Mouse (Mus musculus) heart, embryonic 12.5 days (tissue): ENCODE measurements around the gene Frmd8. TPM values are rescaled to one million over a fixed set of nuclear protein-coding genes. Genes with fewer than 3 reads are reported as not detected.

ENCODE experiments used
- ATAC-seq: fragments of 200-750 bp; cut with Nextera tagmentation; 2 replicates; pipeline ENCODE4 v1.8.0; 2017; ENCODE audit warnings: moderate TSS enrichment, moderate library complexity; ENCODE audit not compliant: insufficient number of reproducible peaks, low FRiP score
- H3K27ac ChIP-seq: fragments of 300-500 bp; sonication (generic); 2 replicates; pipeline ENCODE4 v1.5.1; 2016; ENCODE audit warnings: mild to moderate bottlenecking, moderate library complexity; ENCODE audit not compliant: poor library complexity, severe bottlenecking
- H3K27me3 ChIP-seq: fragments of 300-500 bp; sonication (generic); replicated peaks from 2 replicates; pipeline ENCODE4 v1.6.1; 2016; ENCODE audit warnings: mild to moderate bottlenecking, moderate library complexity
- H3K36me3 ChIP-seq: fragments of 300-500 bp; sonication (generic); 2 replicates; pipeline ENCODE4 v1.6.1; 2016; ENCODE audit warnings: mild to moderate bottlenecking, moderate library complexity
- H3K4me1 ChIP-seq: fragments of 300-500 bp; sonication (generic); replicated peaks from 2 replicates; pipeline ENCODE4 v1.6.1; 2016; ENCODE audit warnings: mild to moderate bottlenecking
- H3K4me2 ChIP-seq: fragments of 300-500 bp; sonication (generic); 2 replicates; pipeline ENCODE4 v1.6.1; 2016; ENCODE audit warnings: mild to moderate bottlenecking, moderate library complexity
- H3K4me3 ChIP-seq: fragments of 300-500 bp; sonication (generic); 2 replicates; pipeline ENCODE4 v1.5.1; 2016; ENCODE audit warnings: mild to moderate bottlenecking
- H3K9ac ChIP-seq: fragments of 300-500 bp; sonication (generic); 2 replicates; pipeline ENCODE4 v1.6.1; 2016; ENCODE audit warnings: mild to moderate bottlenecking, moderate library complexity
- H3K9me3 ChIP-seq: fragments of 300-500 bp; sonication (generic); replicated peaks from 2 replicates; pipeline ENCODE4 v1.6.1; 2016; ENCODE audit warnings: mild to moderate bottlenecking, moderate library complexity
- WGBS: fragments of 180-500 bp; shearing (Covaris S2); methylation state at CpG from one replicate; pipeline ENCODE4 v1.1.7; 2016; 5-methylcytosine and 5-hydroxymethylcytosine counted together
- polyA plus RNA-seq: library from polyadenylated mRNA; unstranded; fragments of >200 nt; fragmentation: Nextera tagmentation; extraction: Ambion mirVana; gene quantifications from 2 replicates; pipeline ENCODE4 v1.2.1, GENCODE M21; 2016

The Frmd8 gene
- polyA plus RNA-seq, 1 experiment from 2014 or later, result 33.7 TPM

- Histone ChIP-seq H3K4me2 (peak overlapping the region; percentile 77), H3K9me3 (no peaks in the 10 kb centered on the region), H3K36me3 (no peaks in the 10 kb centered on the region), H3K9ac (peak overlapping the region; percentile 58), H3K4me3 (peak overlapping the region; percentile 40), H3K27ac (peak overlapping the region; percentile 100), H3K4me1 (peaks cover 69% of the 10 kb centered on the region), H3K27me3 (no peaks in the 10 kb centered on the region)
- WGBS, result 79% methylated on average over 9 of the region's 9 CpGs
- no peak for ATAC-seq
Observed at GRCm38 (mm10) chr19:5842785-5843730, 32.0 kb downstream of the Frmd8 start.

- peak overlapping the region; percentile 77 for H3K4me2 ChIP-seq
Observed at GRCm38 (mm10) chr19:5841999-5842784, 32.9 kb downstream of the Frmd8 start.

DNA sequence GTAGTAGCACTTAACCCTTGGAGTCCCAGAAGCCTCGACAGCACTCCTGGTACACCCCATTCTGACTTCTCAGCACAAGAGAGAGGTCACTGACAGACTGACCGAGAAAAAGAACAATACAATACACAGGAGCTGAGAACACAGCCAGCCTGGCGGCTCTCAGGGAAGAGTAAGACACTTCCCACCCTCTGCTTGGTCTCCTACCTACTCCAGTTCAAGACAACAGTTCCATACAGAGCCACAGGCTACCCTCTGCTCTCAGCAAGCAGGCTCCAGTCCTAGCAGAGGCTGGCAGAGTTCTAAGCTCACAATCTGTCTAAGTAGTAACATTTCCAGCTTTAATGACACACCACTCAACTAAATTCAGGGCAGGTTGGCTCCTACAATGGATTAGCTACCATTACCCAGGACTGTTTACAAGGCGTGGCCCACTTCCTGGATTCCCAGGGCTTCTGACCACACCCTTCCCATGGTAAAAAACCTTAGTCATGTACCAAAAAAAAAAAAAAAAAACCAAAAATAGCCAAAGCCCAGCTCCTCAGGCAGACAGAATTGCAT, 33.6 kb downstream of the Frmd8 start:
- Histone ChIP-seq H3K4me2 (peak overlapping the region; percentile 39), H3K27me3 (no peaks in the 10 kb centered on the region), H3K4me3 (peak overlapping the region; percentile 6; the same call in 1 of the 2 replicates), H3K36me3 (no peaks in the 10 kb centered on the region), H3K9me3 (no peaks in the 10 kb centered on the region), H3K27ac (no peak overlapping the region; the same call in 1 of the 2 replicates), H3K4me1 (peaks cover 65% of the 10 kb centered on the region), H3K9ac (no peak overlapping the region)
- 0 out of 2 replicates have a peak, but pooled peaks have one; percentile 23 for ATAC-seq
- 51% methylated on average over 4 of the region's 4 CpGs for WGBS

More at GRCm38 (mm10) chr19:5841999-5842784, 32.9 kb downstream of the Frmd8 start:
- Histone ChIP-seq H3K27me3 (no peaks in the 10 kb centered on the region), H3K36me3 (no peaks in the 10 kb centered on the region), H3K4me3 (peak overlapping the region; percentile 40; the same call in 1 of the 2 replicates), H3K4me1 (peaks cover 67% of the 10 kb centered on the region), H3K27ac (peak overlapping the region; percentile 55), H3K9ac (peak overlapping the region; percentile 2; the same call in 1 of the 2 replicates), H3K9me3 (no peaks in the 10 kb centered on the region)
- 83% methylated on average over 5 of the region's 5 CpGs for WGBS
- ATAC-seq, result no peak

DNA sequence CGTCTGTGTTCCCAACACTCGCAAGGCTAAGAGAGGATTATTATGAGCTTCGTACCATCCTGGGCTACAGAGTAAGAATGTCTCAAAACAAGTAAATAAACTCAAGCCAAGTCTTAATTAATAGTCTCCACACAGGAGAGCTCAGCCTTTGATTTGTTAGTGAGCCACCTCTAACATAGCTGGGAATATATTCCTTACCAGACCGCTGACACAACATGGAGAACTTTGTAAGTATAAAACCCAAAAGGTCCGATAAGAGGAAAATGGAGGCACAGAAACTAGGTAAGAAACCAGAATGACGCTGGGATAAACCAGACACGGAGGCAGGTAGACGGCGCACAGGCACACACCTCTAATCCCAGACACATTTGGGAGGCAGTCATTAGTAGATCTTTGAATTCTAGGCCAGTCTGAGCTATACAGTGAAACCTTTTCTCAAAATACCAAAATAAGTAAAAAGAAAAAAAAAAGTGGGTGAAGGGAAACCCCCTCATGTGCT, 34.1 kb downstream of the Frmd8 start:
- Histone ChIP-seq H3K4me1 (peaks cover 60% of the 10 kb centered on the region), H3K9ac (no peak overlapping the region), H3K9me3 (no peaks in the 10 kb centered on the region), H3K27ac (peak overlapping the region; percentile 19; the same call in 1 of the 2 replicates), H3K4me3 (no peak overlapping the region), H3K36me3 (no peaks in the 10 kb centered on the region), H3K4me2 (peak overlapping the region; percentile 39; the same call in 1 of the 2 replicates), H3K27me3 (no peaks in the 10 kb centered on the region)
- 89% methylated on average over 9 of the region's 9 CpGs for WGBS
- no peak for ATAC-seq

GRCm38 (mm10) chr19:5840086-5840889, 34.8 kb downstream of the Frmd8 start:
- Histone ChIP-seq H3K9ac (no peak overlapping the region), H3K4me2 (no peak overlapping the region), H3K27me3 (no peaks in the 10 kb centered on the region), H3K36me3 (no peaks in the 10 kb centered on the region), H3K4me1 (peaks cover 57% of the 10 kb centered on the region), H3K4me3 (no peak overlapping the region), H3K9me3 (no peaks in the 10 kb centered on the region), H3K27ac (0 out of 2 replicates have a peak overlapping the region, but pooled peaks have one; percentile 19)
- 69% methylated on average over 18 of the region's 18 CpGs for WGBS
- no peak for ATAC-seq

- WGBS, result 78% methylated on average over 14 of the region's 14 CpGs
- Histone ChIP-seq H3K9ac (no peak overlapping the region), H3K36me3 (no peaks in the 10 kb centered on the region), H3K9me3 (no peaks in the 10 kb centered on the region), H3K4me3 (no peak overlapping the region), H3K4me1 (peaks cover 49% of the 10 kb centered on the region), H3K27me3 (no peaks in the 10 kb centered on the region), H3K4me2 (no peak overlapping the region; the same call in 1 of the 2 replicates), H3K27ac (no peak overlapping the region)
- no peak for ATAC-seq
Observed at GRCm38 (mm10) chr19:5839317-5840085, 35.6 kb downstream of the Frmd8 start.

DNA sequence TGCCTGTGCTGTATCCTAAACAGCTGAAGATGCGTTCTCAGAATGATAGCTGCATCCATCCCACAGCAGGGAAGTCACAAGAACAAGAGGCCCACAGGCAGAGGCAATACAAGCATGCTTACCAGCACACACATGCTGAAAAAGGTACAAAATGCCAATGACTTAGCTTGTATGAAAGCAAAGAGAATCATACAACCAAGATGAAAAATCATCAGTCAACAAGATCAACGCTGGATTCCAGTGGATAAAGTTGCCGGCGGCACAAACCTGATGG, 36.2 kb downstream of the Frmd8 start:
- WGBS, result 91% methylated on average over 4 of the region's 4 CpGs
- Histone ChIP-seq H3K4me2 (no peak overlapping the region), H3K27me3 (no peaks in the 10 kb centered on the region), H3K9me3 (no peaks in the 10 kb centered on the region), H3K4me3 (no peak overlapping the region), H3K4me1 (peaks cover 43% of the 10 kb centered on the region), H3K36me3 (no peaks in the 10 kb centered on the region), H3K27ac (no peak overlapping the region), H3K9ac (no peak overlapping the region)
- no peak for ATAC-seq

DNA sequence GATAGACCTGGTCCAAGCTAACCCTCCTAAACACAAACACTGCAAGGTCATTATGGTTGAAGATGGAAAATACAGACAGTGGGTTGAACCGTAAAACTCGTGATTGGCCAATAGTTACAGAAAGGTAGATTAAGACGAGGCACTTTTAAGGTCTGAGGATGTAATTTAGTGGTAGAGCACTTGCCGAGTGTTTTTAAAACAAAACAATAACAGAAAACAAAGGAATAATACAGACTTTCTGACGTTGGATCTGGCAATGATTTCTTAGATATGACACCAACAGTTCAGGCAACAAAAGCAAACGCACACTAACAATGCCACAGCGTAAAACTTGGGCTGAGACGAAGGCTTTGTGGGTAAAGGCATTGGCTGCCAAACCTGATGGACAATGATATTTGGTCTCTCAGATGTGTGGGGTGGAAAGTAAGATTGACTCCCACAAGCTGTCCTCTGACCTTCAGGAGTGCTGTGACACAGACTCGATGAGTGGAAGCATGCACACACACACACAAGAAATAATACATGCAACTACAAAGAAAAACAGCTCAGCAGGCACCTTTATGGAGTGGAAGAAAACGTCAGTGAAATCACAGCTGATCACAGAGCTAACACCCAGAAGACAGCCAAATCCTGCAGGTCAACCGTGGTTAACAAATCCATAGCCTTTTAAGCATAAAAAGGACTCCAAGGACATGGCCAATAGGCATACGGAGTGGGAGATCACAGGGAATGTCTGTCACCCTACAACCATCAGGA, 36.8 kb downstream of the Frmd8 start:
- ATAC-seq, result no peak
- WGBS, result 80% methylated on average over 12 of the region's 12 CpGs
- Histone ChIP-seq H3K27me3 (no peaks in the 10 kb centered on the region), H3K27ac (no peak overlapping the region), H3K9me3 (no peaks in the 10 kb centered on the region), H3K4me2 (no peak overlapping the region), H3K9ac (no peak overlapping the region), H3K4me3 (no peak overlapping the region), H3K4me1 (peaks cover 38% of the 10 kb centered on the region), H3K36me3 (no peaks in the 10 kb centered on the region)

DNA sequence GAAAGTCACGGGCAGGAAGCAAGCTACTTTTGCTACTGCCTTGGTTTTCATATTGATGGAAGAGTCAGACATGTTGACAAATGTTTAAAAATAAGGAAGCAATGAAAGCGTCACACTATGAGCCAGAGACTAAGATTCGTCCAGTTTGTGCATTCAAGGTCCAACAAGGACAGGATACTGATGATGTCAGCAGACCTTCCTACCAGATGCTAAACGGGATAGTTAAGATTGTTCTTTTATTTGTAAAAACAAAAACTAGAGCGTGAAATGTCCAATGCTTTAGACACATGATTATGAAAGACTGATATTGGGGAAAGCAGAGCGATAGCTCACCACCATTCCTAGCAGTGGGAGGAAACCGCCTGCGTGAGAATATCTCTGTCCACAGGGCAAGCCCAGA, 37.5 kb downstream of the Frmd8 start:
- H3K4me3 ChIP-seq, result no peak overlapping the region
- WGBS, result 54% methylated on average over 8 of the region's 8 CpGs
- H3K9ac ChIP-seq, result peak overlapping the region; percentile 51; the same call in 1 of the 2 replicates
- H3K9me3 ChIP-seq, result no peaks in the 10 kb centered on the region
- H3K4me1 ChIP-seq, result peaks cover 33% of the 10 kb centered on the region
- H3K27ac ChIP-seq, result peak overlapping the region; percentile 81
- no peak for ATAC-seq
- H3K4me2 ChIP-seq, result no peak overlapping the region
- no peaks in the 10 kb centered on the region for H3K27me3 ChIP-seq
- H3K36me3 ChIP-seq, result no peaks in the 10 kb centered on the region
